Mouse (Mus musculus): ENCODE data around the gene Nisch.

GRCm38 (mm10) chr14:31209133-31209557 is 7.6 kb downstream of the Nisch start:
- no peak for TF ChIP-seq UBTF (IDR thresholded peaks at IDR 0.05; ENCODE audit: low read depth, low read length)
- TF ChIP-seq CTCF (conservative IDR thresholded peaks at IDR 0.05 in 1 of 2, IDR thresholded peaks at IDR 0.05 in 1 of 2; ENCODE audit: low read depth in 2 of 2, low read length in 2 of 2) = no peak
- TF ChIP-seq MYC (IDR thresholded peaks at IDR 0.05; ENCODE audit: low read depth, low read length) = no peak
- TF ChIP-seq POLR2A (IDR thresholded peaks at IDR 0.05; ENCODE audit: low read depth, low read length) = no peak
- no peak for TF ChIP-seq CHD1 (IDR thresholded peaks at IDR 0.05; ENCODE audit: low read depth, low read length)
- TF ChIP-seq ZNF384 (IDR thresholded peaks at IDR 0.05; ENCODE audit: low read depth, low read length) = no peak
- no peak for TF ChIP-seq EP300 (IDR thresholded peaks at IDR 0.05; ENCODE audit: low read length)
- TF ChIP-seq ZMIZ1 (IDR thresholded peaks at IDR 0.05; ENCODE audit: low read depth, low read length) = no peak
- TF ChIP-seq SMC3 (IDR thresholded peaks at IDR 0.05; ENCODE audit: low read depth, low read length) = no peak
- TF ChIP-seq TCF12 (IDR thresholded peaks at IDR 0.05; ENCODE audit: low read depth, low read length) = no peak
- no peak for TF ChIP-seq NRF1 (IDR thresholded peaks at IDR 0.05; ENCODE audit: low read depth, low read length)
- TF ChIP-seq TBP (conservative IDR thresholded peaks at IDR 0.05; ENCODE audit: low read depth, low read length) = no peak
